ENCODE assay signal across 17 mouse cellular contexts in the genomic region with DNA sequence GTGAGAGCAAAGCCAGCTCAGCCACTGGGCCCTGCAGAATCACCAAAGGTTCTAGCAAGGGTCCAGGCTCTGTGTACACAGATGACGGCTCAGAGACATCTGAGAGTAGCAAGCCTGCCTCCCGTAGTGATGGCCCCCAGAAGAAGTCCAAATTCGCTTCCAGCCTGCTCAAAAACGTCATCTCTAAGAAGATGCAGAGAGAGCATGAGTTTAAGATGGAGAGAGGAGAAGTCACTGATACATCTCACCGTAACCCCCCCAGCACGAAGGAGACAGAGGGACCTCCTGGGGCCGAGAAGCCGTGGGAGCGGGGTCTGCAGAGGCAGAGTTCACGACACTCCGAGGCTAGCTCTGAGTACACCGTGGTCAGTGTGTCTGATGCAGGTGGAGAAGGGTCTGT. TPM values are rescaled to one million over a fixed set of nuclear protein-coding genes. Genes with fewer than 3 reads are reported as not detected.
DNase-seq lines count a peak whose midpoint lies in the region; ATAC-seq and TF ChIP-seq lines count a peak whose summit lies in the region.
"Had no signal": no experiment of that assay in that cellular context is flagged by ENCODE, and none has a peak within 500 bp of the region (broad histone marks: within the 10 kb centered on the region; RNA-seq: fewer than 3 reads in every experiment).

Gm5105 (minus strand) TSS at position 101 of the 400 bp plus-strand sequence.

- ATAC-seq in heart, embryonic 12.5 days (ENCODE audit: insufficient number of reproducible peaks, low FRiP score) = no peak
- ATAC-seq in hindbrain, postnatal 0 days = no peak
- ATAC-seq: intestine, postnatal 0 days; lung, postnatal 0 days; Patski had no signal

- H3K9me3 ChIP-seq in heart, embryonic 12.5 days (replicated peaks) = no peaks in the 10 kb centered on the region
- no peaks in the 10 kb centered on the region for H3K9me3 ChIP-seq in hindbrain, postnatal 0 days (ENCODE audit: low read length)
- H3K9me3 ChIP-seq: midbrain, embryonic 12.5 days had no signal

- intact Hi-C loops in heart, postnatal 10 days (cut with DNase I) = loop anchor here (5.0 kb wide), 1 partner anchor 75 kb away; no protein-coding TSS in a partner anchor
- intact Hi-C loops in left cerebral cortex, adult 2 months (cut with DNase I) = loop anchor here (5.0 kb wide), 1 partner anchor 200 kb away; the partner anchor contains the start of gene Dnajb14

- no peak within 1 kb of the TSS for H3K27ac ChIP-seq in heart, embryonic 12.5 days (ENCODE audit: poor library complexity, severe bottlenecking)
- peak within 1 kb of the TSS; percentile 72; the same call in 1 of the 2 replicates for H3K27ac ChIP-seq in left cerebral cortex, adult 2 months
- no peak within 1 kb of the TSS for H3K27ac ChIP-seq in hindbrain, postnatal 0 days
- peak within 1 kb of the TSS; percentile 87 for H3K27ac ChIP-seq in olfactory bulb, adult 2 months (ENCODE audit: insufficient read depth, low read depth, low read length)
- H3K27ac ChIP-seq: midbrain, embryonic 12.5 days had no signal

- H3K4me3 ChIP-seq in heart, embryonic 12.5 days = peak within 1 kb of the TSS; percentile 44
- H3K4me3 ChIP-seq in left cerebral cortex, adult 2 months = peak within 1 kb of the TSS; percentile 23; the same call in 1 of the 2 replicates
- H3K4me3 ChIP-seq in hindbrain, postnatal 0 days (ENCODE audit: low read length) = no peak within 1 kb of the TSS; the same call in 1 of the 2 replicates
- H3K4me3 ChIP-seq in olfactory bulb, adult 2 months (ENCODE audit: insufficient read depth, low read depth, low read length) = peak within 1 kb of the TSS; percentile 20
- H3K4me3 ChIP-seq: erythroblast, embryonic 14.5 days; midbrain, embryonic 12.5 days had no signal

- WGBS in heart, embryonic 12.5 days = 91% methylated on average over 12 of the region's 12 CpGs
- WGBS in hindbrain, postnatal 0 days = 90% methylated on average over 12 of the region's 12 CpGs
- WGBS in olfactory bulb, adult 2 months = 93% methylated on average over 12 of the region's 12 CpGs

- TF ChIP-seq CTCF in left cerebral cortex, adult 2 months (IDR thresholded peaks at IDR 0.05) = no peak
- TF ChIP-seq CTCF in hindbrain, postnatal 0 days (IDR thresholded peaks at IDR 0.05; ENCODE audit: low read depth) = no peak
- no peak for TF ChIP-seq CTCF in olfactory bulb, adult 2 months (IDR thresholded peaks at IDR 0.05; ENCODE audit: insufficient read depth, low read depth, low read length)

- no peak for TF ChIP-seq POLR2A in olfactory bulb, adult 2 months (IDR thresholded peaks at IDR 0.05; ENCODE audit: insufficient read depth, low read depth, low read length)

- H3K4me2 ChIP-seq in heart, embryonic 12.5 days = peak within 1 kb of the TSS; percentile 68
- peak within 1 kb of the TSS; percentile 48 for H3K4me2 ChIP-seq in hindbrain, postnatal 0 days (ENCODE audit: low read depth, low read length)
- H3K4me2 ChIP-seq: liver, embryonic 11.5 days; midbrain, embryonic 12.5 days had no signal

- peak within 1 kb of the TSS; percentile 73 for H3K9ac ChIP-seq in heart, embryonic 12.5 days
- H3K9ac ChIP-seq in hindbrain, postnatal 0 days (replicated peaks; ENCODE audit: low read length) = no peak within 1 kb of the TSS
- H3K9ac ChIP-seq: midbrain, embryonic 12.5 days had no signal

- H3K4me1 ChIP-seq in heart, embryonic 12.5 days (replicated peaks) = peaks cover 58% of the 10 kb centered on the region
- 0 out of 2 replicates have a peak, but pooled peaks cover 5% of the 10 kb centered on the region for H3K4me1 ChIP-seq in hindbrain, postnatal 0 days (ENCODE audit: insufficient read depth, low read length)
- H3K4me1 ChIP-seq in olfactory bulb, adult 2 months (ENCODE audit: control insufficient read depth, insufficient read depth, low read length) = peaks cover 63% of the 10 kb centered on the region

- H3K27me3 ChIP-seq in heart, embryonic 12.5 days (replicated peaks) = no peaks in the 10 kb centered on the region
- H3K27me3 ChIP-seq in hindbrain, postnatal 0 days (ENCODE audit: insufficient read depth, low read length) = no peaks in the 10 kb centered on the region; the same call in 1 of the 2 replicates
- H3K27me3 ChIP-seq: Patski had no signal

- no peak for DNase-seq in heart, postnatal 10 days
- DNase-seq in left cerebral cortex, adult 2 months (ENCODE audit: extremely low spot score in 1 of 2, low spot score in 2 of 2) = no peak
- no peak for DNase-seq in left cerebral cortex, adult 18-20 months (ENCODE audit: low spot score in 2 of 2)
- DNase-seq in hindbrain, postnatal 0 days (ENCODE audit: low spot score) = no peak
- DNase-seq in thymus, postnatal 4 days = no peak
- DNase-seq: adrenal gland, adult 8-10 months; right cerebral cortex, postnatal 14 days had no signal

- no peaks in the 10 kb centered on the region for H3K36me3 ChIP-seq in heart, embryonic 12.5 days
- H3K36me3 ChIP-seq in hindbrain, postnatal 0 days (ENCODE audit: insufficient read depth, low read length) = no peaks in the 10 kb centered on the region
- H3K36me3 ChIP-seq: midbrain, embryonic 12.5 days had no signal

RNA-seq across cellular contexts. Expression of gene Gm5105, which starts in this region (rescaled TPM):
- polyA plus RNA-seq in heart, embryonic 12.5 days (2016; fragmentation: Nextera tagmentation; extraction: Ambion mirVana) = 0.27 and 0.73 TPM in 2 replicates
- under 1 TPM; 0.67 to 0.72 TPM for total RNA-seq in heart, postnatal 10 days (2021)
- under 1 TPM; 0.28 to 0.34 TPM for total RNA-seq in left cerebral cortex, adult 2 months (2021)
- total RNA-seq in left cerebral cortex, adult 18-20 months (2021) = under 1 TPM in 1 of 2 experiments, not detected in 1; 0.21 TPM
- not detected in 2 replicates for total RNA-seq in hindbrain, postnatal 0 days (2014; rRNA removed)
- 0.11 and 0.18 TPM in 2 replicates for polyA plus RNA-seq in hindbrain, postnatal 0 days (2015; fragmentation: Nextera tagmentation; extraction: Ambion mirVana)
- polyA plus RNA-seq in olfactory bulb, adult 2 months (2012; ENCODE audit: insufficient read depth, insufficient read length, low replicate concordance, missing spikeins) = not detected in 2 replicates
- total RNA-seq: common myeloid progenitor, adult 5-6 weeks had no signal
- polyA plus RNA-seq: erythroblast, embryonic 14.5 days; intestine, postnatal 0 days; liver, embryonic 11.5 days; midbrain, embryonic 12.5 days; stomach, embryonic 14.5 days had no signal

Comparison
In these comparisons a context has a peak if more than half of its experiments do, and no peak if none do; other contexts are left out.
1. H3K27ac ChIP-seq: peak in left cerebral cortex, adult 2 months (single experiment) and olfactory bulb, adult 2 months (single experiment); none in heart, embryonic 12.5 days (single experiment) and hindbrain, postnatal 0 days (single experiment).